Mouse (Mus musculus): ENCODE results near the gene Kif26b. TPM values are rescaled to one million over a fixed set of nuclear protein-coding genes. Genes with fewer than 3 reads are reported as not detected.

The Kif26b gene
- polyA plus RNA-seq, 1 experiment from 2014 or later = 23.7 TPM

DNA sequence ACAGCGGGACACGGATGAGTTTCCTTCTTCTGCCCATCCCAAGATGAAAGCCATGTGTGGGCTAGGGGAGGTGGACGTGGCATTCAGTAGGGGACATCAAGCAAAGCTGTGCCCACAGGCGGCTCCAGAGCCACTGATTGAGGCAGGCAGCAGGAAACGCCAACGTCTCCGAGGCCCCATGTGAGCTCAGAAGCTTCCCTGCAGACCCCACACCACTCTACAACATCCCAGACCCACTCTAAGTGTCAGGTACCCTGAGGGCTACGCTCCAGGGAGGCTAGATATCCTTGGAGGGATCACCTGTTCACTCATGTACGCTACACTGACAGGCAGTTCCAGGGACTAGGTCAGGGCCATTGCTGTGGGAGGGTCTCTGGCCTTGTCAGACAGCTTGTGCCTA lies 432.7 kb downstream of the Kif26b start:
- no peak for ATAC-seq (ENCODE audit: insufficient number of reproducible peaks, low FRiP score, low TSS enrichment, low read depth)
- WGBS = 75% methylated on average over 9 of the region's 9 CpGs

DNA sequence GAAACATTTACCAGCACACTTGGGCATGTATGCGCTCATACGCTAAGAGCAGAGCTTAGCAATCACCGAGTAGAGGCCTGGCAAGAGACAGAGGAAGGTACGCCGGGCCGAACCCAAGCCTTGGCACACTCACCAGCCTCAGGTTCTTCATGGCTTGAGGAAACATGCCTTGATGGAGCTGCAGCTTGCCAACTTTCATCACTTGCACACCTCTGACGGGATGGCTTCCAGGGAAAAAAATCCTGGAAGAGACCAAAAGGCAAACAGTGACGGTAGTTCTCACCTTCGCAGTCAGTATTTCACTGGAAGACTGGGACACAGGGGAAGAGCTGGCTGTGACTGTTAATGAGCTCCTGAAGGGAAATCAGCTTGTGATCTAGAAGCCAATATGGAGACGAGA lies 443.1 kb downstream of the Kif26b start:
- DNase-seq (ENCODE audit: low spot score) (no peak), ATAC-seq (ENCODE audit: insufficient number of reproducible peaks, low FRiP score, low TSS enrichment, low read depth) (no peak)
- H3K9ac ChIP-seq (ENCODE audit: low read length) = no peak overlapping the region
- H3K9me3 ChIP-seq (ENCODE audit: control insufficient read depth, low read length) = no peaks in the 10 kb centered on the region
- H3K4me2 ChIP-seq (ENCODE audit: low read depth, severe bottlenecking) = no peak overlapping the region
- no peaks in the 10 kb centered on the region for H3K36me3 ChIP-seq (ENCODE audit: control insufficient read depth, insufficient read depth, low read length)
- no peak overlapping the region for H3K27ac ChIP-seq (replicated peaks; ENCODE audit: low read depth, low read length)
- H3K27me3 ChIP-seq (ENCODE audit: control insufficient read depth, insufficient read depth, low read length) = no peaks in the 10 kb centered on the region
- WGBS = 90% methylated on average over 10 of the region's 10 CpGs
- peaks cover 12% of the 10 kb centered on the region for H3K4me1 ChIP-seq (ENCODE audit: control insufficient read depth, insufficient read depth, low read length)
- no peak overlapping the region for H3K4me3 ChIP-seq (ENCODE audit: low read depth, low read length)

More for the DNA sequence above, 432.7 kb downstream of the Kif26b start:
- no peaks in the 10 kb centered on the region for H3K9me3 ChIP-seq (ENCODE audit: control insufficient read depth, low read length)
- H3K9ac ChIP-seq (ENCODE audit: low read length) = no peak overlapping the region
- no peak overlapping the region for H3K4me2 ChIP-seq (ENCODE audit: low read depth, severe bottlenecking)
- H3K27ac ChIP-seq (replicated peaks; ENCODE audit: low read depth, low read length) = no peak overlapping the region
- no peaks in the 10 kb centered on the region for H3K36me3 ChIP-seq (ENCODE audit: control insufficient read depth, insufficient read depth, low read length)
- H3K27me3 ChIP-seq (ENCODE audit: control insufficient read depth, insufficient read depth, low read length) = no peaks in the 10 kb centered on the region
- no peak overlapping the region for H3K4me3 ChIP-seq (ENCODE audit: low read depth, low read length)
- H3K4me1 ChIP-seq (ENCODE audit: control insufficient read depth, insufficient read depth, low read length) = peaks cover 8% of the 10 kb centered on the region; the same call in 1 of the 2 replicates
- DNase-seq (ENCODE audit: low spot score) = no peak

DNA sequence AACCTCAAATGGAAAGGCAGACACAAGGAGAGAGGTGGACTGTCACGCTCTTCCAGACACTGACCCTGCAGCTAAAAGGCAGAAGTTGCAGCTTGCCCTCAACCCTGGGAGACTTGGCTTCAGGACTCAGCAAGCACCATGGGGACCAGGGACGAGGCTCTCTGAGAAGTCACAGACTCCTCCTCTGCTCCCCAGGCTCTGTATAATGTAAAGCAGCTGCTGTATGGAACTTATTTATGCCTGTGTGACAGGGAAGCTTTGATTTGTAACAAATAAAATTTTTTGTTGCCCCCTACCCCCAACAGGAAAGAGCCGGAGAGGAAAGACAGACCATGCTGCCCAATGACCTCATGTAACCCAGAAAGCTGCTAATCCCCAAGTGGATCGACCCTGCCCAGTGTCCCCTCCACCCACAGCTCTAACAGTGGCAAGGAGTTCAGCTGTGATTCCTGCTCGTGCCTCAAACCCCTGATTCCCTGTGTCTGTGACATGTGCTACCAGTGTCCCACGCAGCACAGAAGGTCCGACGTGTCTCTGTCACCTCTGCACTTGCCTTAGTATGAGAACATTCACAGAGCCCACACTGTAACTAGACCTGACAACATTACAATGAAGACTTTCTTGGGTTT lies 449.8 kb downstream of the Kif26b start:
- H3K36me3 ChIP-seq (ENCODE audit: control insufficient read depth, insufficient read depth, low read length) = no peaks in the 10 kb centered on the region
- peak; percentile 54 for DNase-seq (ENCODE audit: low spot score)
- 28% methylated on average over 8 of the region's 8 CpGs for WGBS
- no peak for ATAC-seq (ENCODE audit: insufficient number of reproducible peaks, low FRiP score, low TSS enrichment, low read depth)
- H3K27me3 ChIP-seq (ENCODE audit: control insufficient read depth, insufficient read depth, low read length) = no peaks in the 10 kb centered on the region
- no peaks in the 10 kb centered on the region for H3K9me3 ChIP-seq (ENCODE audit: control insufficient read depth, low read length)
- H3K4me2 ChIP-seq (ENCODE audit: low read depth, severe bottlenecking) = no peak overlapping the region
- no peak overlapping the region for H3K4me3 ChIP-seq (ENCODE audit: low read depth, low read length)
- H3K4me1 ChIP-seq (ENCODE audit: control insufficient read depth, insufficient read depth, low read length) = peaks cover 24% of the 10 kb centered on the region
- no peak overlapping the region for H3K27ac ChIP-seq (replicated peaks; ENCODE audit: low read depth, low read length)
- H3K9ac ChIP-seq (ENCODE audit: low read length) = no peak overlapping the region

DNA sequence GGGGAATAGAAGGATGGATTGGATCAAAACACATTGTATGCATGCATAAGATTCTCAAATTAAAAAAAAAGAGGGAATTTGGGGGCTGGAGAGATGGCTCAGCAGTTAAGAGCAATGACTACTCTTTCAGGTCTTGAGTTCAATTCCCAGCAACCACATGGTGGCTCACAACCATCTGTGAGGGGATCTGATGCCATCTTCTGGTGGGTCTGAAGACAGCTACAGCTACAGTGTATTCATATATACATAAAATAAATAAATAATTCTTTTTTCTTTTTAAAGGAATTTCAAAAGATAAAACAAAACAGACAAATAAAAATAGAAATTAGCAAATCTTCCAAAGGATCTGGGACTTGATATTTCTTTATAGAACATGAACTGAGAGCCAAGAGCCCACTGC lies 451.3 kb downstream of the Kif26b start:
- Histone ChIP-seq H3K4me1 (ENCODE audit: control insufficient read depth, insufficient read depth, low read length) (peaks cover 21% of the 10 kb centered on the region), H3K9ac (ENCODE audit: low read length) (no peak overlapping the region), H3K27me3 (ENCODE audit: control insufficient read depth, insufficient read depth, low read length) (no peaks in the 10 kb centered on the region), H3K27ac (replicated peaks; ENCODE audit: low read depth, low read length) (no peak overlapping the region), H3K36me3 (ENCODE audit: control insufficient read depth, insufficient read depth, low read length) (no peaks in the 10 kb centered on the region), H3K9me3 (ENCODE audit: control insufficient read depth, low read length) (no peaks in the 10 kb centered on the region), H3K4me3 (ENCODE audit: low read depth, low read length) (no peak overlapping the region), H3K4me2 (ENCODE audit: low read depth, severe bottlenecking) (no peak overlapping the region)
- DNase-seq (ENCODE audit: low spot score) (no peak), ATAC-seq (ENCODE audit: insufficient number of reproducible peaks, low FRiP score, low TSS enrichment, low read depth) (no peak)

DNA sequence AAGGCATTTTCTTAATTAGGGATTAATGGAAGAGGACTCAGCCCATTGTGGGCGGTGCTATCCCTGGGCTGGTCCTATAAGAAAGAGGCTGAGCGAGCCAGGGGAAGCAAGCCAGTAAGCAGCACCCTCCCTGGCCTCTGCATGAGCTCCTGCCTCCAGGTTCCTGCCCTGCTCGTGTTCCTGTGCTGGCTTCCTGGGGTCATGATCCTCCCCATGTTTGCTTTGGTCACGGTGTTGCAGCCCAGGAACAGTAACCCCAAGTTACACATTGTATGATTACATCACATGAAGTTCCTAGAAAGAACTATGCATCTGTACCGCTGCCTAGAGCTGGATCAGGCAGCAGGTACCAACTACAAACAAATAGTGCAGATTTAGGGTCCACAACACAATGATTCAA lies 452.7 kb downstream of the Kif26b start:
- Histone ChIP-seq H3K9me3 (ENCODE audit: control insufficient read depth, low read length) (no peaks in the 10 kb centered on the region), H3K4me2 (ENCODE audit: low read depth, severe bottlenecking) (no peak overlapping the region), H3K4me3 (ENCODE audit: low read depth, low read length) (no peak overlapping the region), H3K9ac (ENCODE audit: low read length) (no peak overlapping the region), H3K4me1 (ENCODE audit: control insufficient read depth, insufficient read depth, low read length) (peaks cover 13% of the 10 kb centered on the region), H3K27me3 (ENCODE audit: control insufficient read depth, insufficient read depth, low read length) (no peaks in the 10 kb centered on the region), H3K36me3 (ENCODE audit: control insufficient read depth, insufficient read depth, low read length) (no peaks in the 10 kb centered on the region), H3K27ac (replicated peaks; ENCODE audit: low read depth, low read length) (no peak overlapping the region)
- DNase-seq (ENCODE audit: low spot score) (no peak), ATAC-seq (ENCODE audit: insufficient number of reproducible peaks, low FRiP score, low TSS enrichment, low read depth) (no peak)
- 80% methylated on average over 5 of the region's 5 CpGs for WGBS

DNA sequence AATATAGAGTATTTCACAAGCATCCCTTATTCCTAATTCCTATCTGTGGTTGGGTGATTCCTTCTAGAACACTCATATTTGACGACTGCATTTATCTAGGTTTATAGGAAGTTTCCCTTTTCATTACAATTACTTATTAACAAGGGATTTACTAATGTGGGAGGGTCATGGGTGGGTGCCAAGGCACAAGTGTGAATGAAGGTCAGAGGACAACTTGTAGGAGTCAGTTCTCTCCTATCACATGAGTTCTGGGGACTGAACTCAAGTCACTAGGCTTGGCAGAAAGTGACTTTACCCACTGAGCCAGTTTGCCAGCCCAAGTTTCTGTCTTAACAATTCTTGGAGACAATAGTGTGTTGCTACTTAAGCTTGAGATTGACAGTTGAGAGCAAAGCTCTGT lies 459.3 kb downstream of the Kif26b start:
- H3K9ac ChIP-seq (ENCODE audit: low read length) = no peak overlapping the region
- no peak overlapping the region for H3K4me2 ChIP-seq (ENCODE audit: low read depth, severe bottlenecking)
- no peak for ATAC-seq (ENCODE audit: insufficient number of reproducible peaks, low FRiP score, low TSS enrichment, low read depth)
- H3K27ac ChIP-seq (replicated peaks; ENCODE audit: low read depth, low read length) = no peak overlapping the region
- no peaks in the 10 kb centered on the region for H3K27me3 ChIP-seq (ENCODE audit: control insufficient read depth, insufficient read depth, low read length)
- H3K9me3 ChIP-seq (ENCODE audit: control insufficient read depth, low read length) = no peaks in the 10 kb centered on the region
- WGBS = 84% methylated on average over 1 of the region's 1 CpGs
- peaks cover 3% of the 10 kb centered on the region; the same call in 1 of the 2 replicates for H3K4me1 ChIP-seq (ENCODE audit: control insufficient read depth, insufficient read depth, low read length)
- no peak for DNase-seq (ENCODE audit: low spot score)
- no peaks in the 10 kb centered on the region for H3K36me3 ChIP-seq (ENCODE audit: control insufficient read depth, insufficient read depth, low read length)
- H3K4me3 ChIP-seq (ENCODE audit: low read depth, low read length) = no peak overlapping the region

Other genes starting within 250 kb of the Kif26b start
- 106 and 110 TPM in 2 replicates for gene Cox20, start 210.0 kb upstream of the Kif26b start, polyA plus RNA-seq (2014; fragmentation: Nextera tagmentation; extraction: Ambion mirVana)
- 842 and 961 TPM in 2 replicates for gene Hnrnpu, start 191.3 kb upstream of the Kif26b start, polyA plus RNA-seq (2014; fragmentation: Nextera tagmentation; extraction: Ambion mirVana)
- 4.6 and 5.4 TPM in 2 replicates for gene Efcab2, start 123.0 kb upstream of the Kif26b start, polyA plus RNA-seq (2014; fragmentation: Nextera tagmentation; extraction: Ambion mirVana)

All from limb, embryonic 11.5 days (tissue).